Mouse (Mus musculus): ENCODE results near the gene Plekha6.

- no peak for TF ChIP-seq POLR2A (IDR thresholded peaks at IDR 0.05; ENCODE audit: borderline replicate concordance, low read depth, low read length)
- no peak for TF ChIP-seq CTCF (IDR thresholded peaks at IDR 0.05; ENCODE audit: low read depth, low read length)
Observed at GRCm38 (mm10) chr1:133267813-133268492, 103.9 kb downstream of the Plekha6 start.
